Mouse (Mus musculus): ENCODE measurements at regions not wholly inside any gene's neighbourhood (a gene's known extent, or its start where the extent isn't known, plus 50 kb on each side); places are given as distances from the start of the nearest gene placed in this dataset.
"Not testable (repeated sequence)": the region's sequence is repeated elsewhere in the genome, so short reads cannot be mapped to it uniquely, and the experiment has no call there.

GRCm38 (mm10) chr6:81817050-81817827, 106.2 kb upstream of the Gcfc2 start:
- ATAC-seq (ENCODE audit: low FRiP score, low read depth) (0 out of 2 replicates have a peak, but pooled peaks have one; percentile 44), DNase-seq (ENCODE audit: low spot score) (peak; percentile 77)

GRCm38 (mm10) chr6:81818573-81818972, 104.9 kb upstream of the Gcfc2 start:
- H3K27ac ChIP-seq (replicated peaks; ENCODE audit: low read depth, low read length) = no peak overlapping the region
- no peak for DNase-seq (ENCODE audit: low spot score)
- no peak overlapping the region for H3K4me3 ChIP-seq (replicated peaks; ENCODE audit: low read length)
- H3K9me3 ChIP-seq (ENCODE audit: control insufficient read depth, low read length) = no peaks in the 10 kb centered on the region
- H3K36me3 ChIP-seq (ENCODE audit: control insufficient read depth, insufficient read depth, low read length) = no peaks in the 10 kb centered on the region
- no peak for ATAC-seq (ENCODE audit: low FRiP score, low read depth)
- H3K4me2 ChIP-seq (replicated peaks; ENCODE audit: low read depth, low read length, severe bottlenecking) = no peak overlapping the region
- H3K4me1 ChIP-seq (ENCODE audit: control insufficient read depth, insufficient read depth, low read length) = no peaks in the 10 kb centered on the region
- 97% methylated on average over 10 of the region's 10 CpGs for WGBS
- TF ChIP-seq POLR2A (IDR thresholded peaks at IDR 0.05; ENCODE audit: borderline replicate concordance, extremely low read depth, insufficient read depth, insufficient read length) = no peak
- H3K9ac ChIP-seq (ENCODE audit: low read depth, low read length, severe bottlenecking) = no peak overlapping the region
- H3K27me3 ChIP-seq (ENCODE audit: control insufficient read depth, insufficient read depth, low read length) = no peaks in the 10 kb centered on the region

More at GRCm38 (mm10) chr6:81817050-81817827, 106.2 kb upstream of the Gcfc2 start:
- Histone ChIP-seq H3K4me1 (ENCODE audit: control insufficient read depth, insufficient read depth, low read length) (no peaks in the 10 kb centered on the region), H3K4me2 (replicated peaks; ENCODE audit: low read depth, low read length, severe bottlenecking) (no peak overlapping the region), H3K36me3 (ENCODE audit: control insufficient read depth, insufficient read depth, low read length) (no peaks in the 10 kb centered on the region), H3K4me3 (replicated peaks; ENCODE audit: low read length) (no peak overlapping the region), H3K27me3 (ENCODE audit: control insufficient read depth, insufficient read depth, low read length) (no peaks in the 10 kb centered on the region), H3K27ac (replicated peaks; ENCODE audit: low read depth, low read length) (no peak overlapping the region), H3K9me3 (ENCODE audit: control insufficient read depth, low read length) (no peaks in the 10 kb centered on the region), H3K9ac (ENCODE audit: low read depth, low read length, severe bottlenecking) (no peak overlapping the region)
- 71% methylated on average over 9 of the region's 9 CpGs for WGBS
- no peak for TF ChIP-seq POLR2A (IDR thresholded peaks at IDR 0.05; ENCODE audit: borderline replicate concordance, extremely low read depth, insufficient read depth, insufficient read length)

GRCm38 (mm10) chr6:81820078-81820477, 103.4 kb upstream of the Gcfc2 start:
- no peaks in the 10 kb centered on the region for H3K36me3 ChIP-seq (ENCODE audit: control insufficient read depth, insufficient read depth, low read length)
- no peak for DNase-seq (ENCODE audit: low spot score)
- no peak for TF ChIP-seq POLR2A (IDR thresholded peaks at IDR 0.05; ENCODE audit: borderline replicate concordance, extremely low read depth, insufficient read depth, insufficient read length)
- H3K9ac ChIP-seq (ENCODE audit: low read depth, low read length, severe bottlenecking) = no peak overlapping the region
- H3K4me3 ChIP-seq (replicated peaks; ENCODE audit: low read length) = no peak overlapping the region
- no peak overlapping the region for H3K4me2 ChIP-seq (replicated peaks; ENCODE audit: low read depth, low read length, severe bottlenecking)
- ATAC-seq (ENCODE audit: low FRiP score, low read depth) = no peak
- 69% methylated on average over 5 of the region's 5 CpGs for WGBS
- no peaks in the 10 kb centered on the region for H3K27me3 ChIP-seq (ENCODE audit: control insufficient read depth, insufficient read depth, low read length)
- no peak overlapping the region for H3K27ac ChIP-seq (replicated peaks; ENCODE audit: low read depth, low read length)
- H3K9me3 ChIP-seq (ENCODE audit: control insufficient read depth, low read length) = no peaks in the 10 kb centered on the region
- no peaks in the 10 kb centered on the region for H3K4me1 ChIP-seq (ENCODE audit: control insufficient read depth, insufficient read depth, low read length)

GRCm38 (mm10) chr6:81839474-81840153, 83.9 kb upstream of the Gcfc2 start:
- peak overlapping the region; percentile 28 for H3K4me2 ChIP-seq (replicated peaks; ENCODE audit: low read depth, low read length, severe bottlenecking)
- peak; percentile 36 for DNase-seq (ENCODE audit: low spot score)
- no peak for ATAC-seq (ENCODE audit: low FRiP score, low read depth)
- H3K36me3 ChIP-seq (ENCODE audit: control insufficient read depth, insufficient read depth, low read length) = no peaks in the 10 kb centered on the region
- no peak overlapping the region for H3K9ac ChIP-seq (ENCODE audit: low read depth, low read length, severe bottlenecking)
- no peak overlapping the region for H3K27ac ChIP-seq (replicated peaks; ENCODE audit: low read depth, low read length)
- no peaks in the 10 kb centered on the region for H3K4me1 ChIP-seq (ENCODE audit: control insufficient read depth, insufficient read depth, low read length)
- H3K27me3 ChIP-seq (ENCODE audit: control insufficient read depth, insufficient read depth, low read length) = no peaks in the 10 kb centered on the region
- 58% methylated on average over 11 of the region's 11 CpGs for WGBS
- 0 out of 2 replicates have a peak overlapping the region, but pooled peaks have one; percentile 7 for H3K4me3 ChIP-seq (replicated peaks; ENCODE audit: low read length)
- no peak for TF ChIP-seq POLR2A (IDR thresholded peaks at IDR 0.05; ENCODE audit: borderline replicate concordance, extremely low read depth, insufficient read depth, insufficient read length)
- H3K9me3 ChIP-seq (ENCODE audit: control insufficient read depth, low read length) = no peaks in the 10 kb centered on the region

GRCm38 (mm10) chr6:81868207-81868606, 55.3 kb upstream of the Gcfc2 start:
- WGBS = 87% methylated on average over 13 of the region's 13 CpGs
- not testable (repeated sequence) for DNase-seq (ENCODE audit: low spot score); H3K9ac ChIP-seq (ENCODE audit: low read depth, low read length, severe bottlenecking); H3K4me2 ChIP-seq (replicated peaks; ENCODE audit: low read depth, low read length, severe bottlenecking); H3K36me3 ChIP-seq (ENCODE audit: control insufficient read depth, insufficient read depth, low read length); H3K4me1 ChIP-seq (ENCODE audit: control insufficient read depth, insufficient read depth, low read length); H3K27me3 ChIP-seq (ENCODE audit: control insufficient read depth, insufficient read depth, low read length); H3K9me3 ChIP-seq (ENCODE audit: control insufficient read depth, low read length); ATAC-seq (ENCODE audit: low FRiP score, low read depth); H3K4me3 ChIP-seq (replicated peaks; ENCODE audit: low read length); H3K27ac ChIP-seq (replicated peaks; ENCODE audit: low read depth, low read length)
